8 mouse cellular contexts compared by ENCODE assay signal in genomic region chr12:69500600-69501345, GRCm38 (mm10).
DNase-seq lines count a peak whose midpoint lies in the region.

No protein-coding gene starts in this region.

- H3K4me1 ChIP-seq in heart, embryonic 10.5 days = peaks cover 23% of the 10 kb centered on the region

- H3K36me3 ChIP-seq in heart, embryonic 10.5 days = no peaks in the 10 kb centered on the region

- H3K9me3 ChIP-seq in heart, embryonic 10.5 days = no peaks in the 10 kb centered on the region

- no peaks in the 10 kb centered on the region; the same call in none of the 2 replicates for H3K27me3 ChIP-seq in heart, embryonic 10.5 days (ENCODE audit: insufficient read depth, poor library complexity, severe bottlenecking)

- H3K27ac ChIP-seq in heart, embryonic 10.5 days = peak overlapping the region; percentile 69

- DNase-seq in adrenal gland, postnatal 10 days = peak; percentile 46
- no peak for DNase-seq in adrenal gland, postnatal 4 days (ENCODE audit: low spot score in 2 of 2)
- peak; percentile 69 to 71 for DNase-seq in spleen, postnatal 36 days (ENCODE audit: low spot score in 2 of 2)
- DNase-seq in spleen, postnatal 14 days (ENCODE audit: low spot score in 2 of 2) = no peak
- DNase-seq in heart, embryonic 10.5 days (ENCODE audit: low spot score) = no peak
- peak; percentile 70 for DNase-seq in kidney, postnatal 36 days
- DNase-seq in right cerebral cortex, postnatal 10 days (ENCODE audit: low spot score in 2 of 2) = peak; percentile 57 to 69
- DNase-seq in T-cell, adult 2 months (ENCODE audit: low spot score) = no peak

- 66% methylated on average over 15 of the region's 15 CpGs for WGBS in heart, embryonic 10.5 days

- no peak overlapping the region for H3K4me3 ChIP-seq in heart, embryonic 10.5 days

Comparison
In these comparisons a context has a peak if more than half of its experiments do, and no peak if none do; other contexts are left out.
1. DNase-seq: peak in adrenal gland, postnatal 10 days (single experiment), spleen, postnatal 36 days (2 of 2), kidney, postnatal 36 days (2 of 2) and right cerebral cortex, postnatal 10 days (2 of 2); none in adrenal gland, postnatal 4 days (0 of 2), spleen, postnatal 14 days (0 of 2), heart, embryonic 10.5 days (single experiment) and T-cell, adult 2 months (single experiment).